Comparison of ENCODE assay signal across 19 mouse cellular contexts in the genomic region with DNA sequence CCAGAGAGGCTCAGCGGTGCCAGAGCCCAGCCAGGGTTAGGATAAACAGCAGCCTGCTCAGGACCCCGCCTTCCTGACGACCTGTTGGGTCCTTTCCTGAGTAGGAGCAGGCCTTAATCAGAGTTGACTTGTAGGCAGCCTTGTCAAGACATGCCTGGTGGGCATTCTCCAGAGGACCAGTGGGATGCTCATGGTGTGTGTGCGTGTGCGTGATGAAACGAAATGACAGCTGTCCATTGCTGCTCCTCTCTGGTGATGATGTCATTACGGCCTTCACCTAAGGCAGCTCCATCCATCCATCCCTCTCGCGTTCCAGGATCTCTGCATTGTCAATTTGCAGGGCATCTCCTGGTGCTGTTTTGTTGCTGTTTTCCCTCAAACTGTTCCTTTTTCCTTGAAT. TPM values are rescaled to one million over a fixed set of nuclear protein-coding genes. Genes with fewer than 3 reads are reported as not detected.
A peak's percentile ranks its signal among the peaks of the same experiment; 100 is the strongest.
DNase-seq lines count a peak whose midpoint lies in the region; ATAC-seq and TF ChIP-seq lines count a peak whose summit lies in the region.
"Had no signal": no experiment of that assay in that cellular context is flagged by ENCODE, and none has a peak within 500 bp of the region (broad histone marks: within the 10 kb centered on the region; RNA-seq: fewer than 3 reads in every experiment).

No protein-coding gene starts in this region.

- H3K4me1 ChIP-seq in liver, embryonic 13.5 days (replicated peaks) = peaks cover 98% of the 10 kb centered on the region
- H3K4me1 ChIP-seq in liver, embryonic 11.5 days (replicated peaks; ENCODE audit: control insufficient read depth, insufficient read depth, low read length) = peaks cover 57% of the 10 kb centered on the region
- peaks cover 25% of the 10 kb centered on the region for H3K4me1 ChIP-seq in limb, embryonic 14.5 days (ENCODE audit: control insufficient read depth, insufficient read depth, low read length)
- H3K4me1 ChIP-seq in forebrain, embryonic 10.5 days = peaks cover 69% of the 10 kb centered on the region

- no peak overlapping the region for H3K4me3 ChIP-seq in liver, embryonic 13.5 days (replicated peaks)
- H3K4me3 ChIP-seq in liver, embryonic 11.5 days (ENCODE audit: low read depth, low read length) = no peak overlapping the region
- no peak overlapping the region for H3K4me3 ChIP-seq in limb, embryonic 14.5 days (replicated peaks; ENCODE audit: low read length)
- H3K4me3 ChIP-seq in forebrain, embryonic 10.5 days = no peak overlapping the region
- H3K4me3 ChIP-seq: embryonic facial prominence, embryonic 12.5 days; gastrocnemius, adult 2 months; heart, embryonic 10.5 days; layer of hippocampus, adult 2 months; liver, embryonic 15.5 days; midbrain, embryonic 13.5 days had no signal

- peaks cover 9% of the 10 kb centered on the region; the same call in 1 of the 2 replicates for H3K36me3 ChIP-seq in liver, embryonic 13.5 days
- H3K36me3 ChIP-seq in liver, embryonic 11.5 days (ENCODE audit: control insufficient read depth, insufficient read depth, low read length) = no peaks in the 10 kb centered on the region
- no peaks in the 10 kb centered on the region; the same call in 1 of the 2 replicates for H3K36me3 ChIP-seq in limb, embryonic 14.5 days (ENCODE audit: control insufficient read depth, insufficient read depth, low read length)
- H3K36me3 ChIP-seq in forebrain, embryonic 10.5 days (replicated peaks) = peaks cover 47% of the 10 kb centered on the region
- H3K36me3 ChIP-seq: heart, embryonic 10.5 days; midbrain, embryonic 13.5 days had no signal

- H3K9me3 ChIP-seq in liver, embryonic 13.5 days (replicated peaks) = no peaks in the 10 kb centered on the region
- no peaks in the 10 kb centered on the region for H3K9me3 ChIP-seq in liver, embryonic 11.5 days (ENCODE audit: control insufficient read depth, low read length)
- no peaks in the 10 kb centered on the region for H3K9me3 ChIP-seq in limb, embryonic 14.5 days (ENCODE audit: control insufficient read depth, low read length)
- H3K9me3 ChIP-seq in forebrain, embryonic 10.5 days = no peaks in the 10 kb centered on the region
- H3K9me3 ChIP-seq: embryonic facial prominence, embryonic 12.5 days; heart, embryonic 10.5 days; liver, embryonic 15.5 days; midbrain, embryonic 13.5 days had no signal

- H3K4me2 ChIP-seq in liver, embryonic 13.5 days = no peak overlapping the region
- no peak overlapping the region for H3K4me2 ChIP-seq in liver, embryonic 11.5 days
- no peak overlapping the region for H3K4me2 ChIP-seq in limb, embryonic 14.5 days (replicated peaks; ENCODE audit: low read depth, low read length, severe bottlenecking)
- H3K4me2 ChIP-seq: embryonic facial prominence, embryonic 12.5 days; liver, embryonic 15.5 days; midbrain, embryonic 13.5 days had no signal

- no peaks in the 10 kb centered on the region for H3K27me3 ChIP-seq in liver, embryonic 13.5 days
- H3K27me3 ChIP-seq in liver, embryonic 11.5 days (replicated peaks; ENCODE audit: control insufficient read depth, insufficient read depth, low read length) = no peaks in the 10 kb centered on the region
- H3K27me3 ChIP-seq in limb, embryonic 14.5 days (ENCODE audit: control insufficient read depth, insufficient read depth, low read length) = no peaks in the 10 kb centered on the region
- no peaks in the 10 kb centered on the region for H3K27me3 ChIP-seq in forebrain, embryonic 10.5 days (ENCODE audit: poor library complexity, severe bottlenecking)
- H3K27me3 ChIP-seq: embryonic facial prominence, embryonic 12.5 days; liver, embryonic 15.5 days; midbrain, embryonic 13.5 days had no signal

- no peak for DNase-seq in liver, embryonic 13.5 days
- no peak for DNase-seq in liver, embryonic 11.5 days (ENCODE audit: low spot score)
- DNase-seq in retina, postnatal 1 day = peak; percentile 59
- no peak for DNase-seq in retina, embryonic 14.5 days (ENCODE audit: low spot score)
- DNase-seq in limb, embryonic 14.5 days (ENCODE audit: low spot score) = no peak
- DNase-seq in forebrain, embryonic 10.5 days (ENCODE audit: extremely low spot score, low spot score) = no peak
- no peak for DNase-seq in right cerebral cortex, postnatal 14 days
- DNase-seq: adrenal gland, adult 2 months; cerebellum, adult 9-10 months; forebrain, postnatal 0 days; gastrocnemius, adult 2 months; layer of hippocampus, postnatal 36 days; thymus, postnatal 36 days had no signal

- H3K27ac ChIP-seq in liver, embryonic 13.5 days = peak overlapping the region; percentile 39; the same call in 1 of the 2 replicates
- H3K27ac ChIP-seq in liver, embryonic 11.5 days (ENCODE audit: low read depth, low read length) = no peak overlapping the region
- 0 out of 2 replicates have a peak overlapping the region, but pooled peaks have one; percentile 20 for H3K27ac ChIP-seq in limb, embryonic 14.5 days (replicated peaks; ENCODE audit: low read depth, low read length)
- H3K27ac ChIP-seq in forebrain, embryonic 10.5 days = no peak overlapping the region
- H3K27ac ChIP-seq: gastrocnemius, adult 2 months; heart, embryonic 10.5 days; kidney, postnatal 0 days; layer of hippocampus, adult 2 months; midbrain, embryonic 13.5 days had no signal

- 83% methylated on average over 9 of the region's 9 CpGs for WGBS in liver, embryonic 13.5 days (ENCODE audit: insufficient replicate concordance)
- WGBS in liver, embryonic 11.5 days = 81% methylated on average over 9 of the region's 9 CpGs
- 79% methylated on average over 9 of the region's 9 CpGs for WGBS in limb, embryonic 14.5 days
- 87% methylated on average over 9 of the region's 9 CpGs for WGBS in forebrain, embryonic 10.5 days

- H3K9ac ChIP-seq in liver, embryonic 13.5 days = no peak overlapping the region
- no peak overlapping the region for H3K9ac ChIP-seq in liver, embryonic 11.5 days (ENCODE audit: low read depth, low read length)
- H3K9ac ChIP-seq in limb, embryonic 14.5 days (ENCODE audit: low read depth, low read length, severe bottlenecking) = no peak overlapping the region
- H3K9ac ChIP-seq: embryonic facial prominence, embryonic 12.5 days; forebrain, postnatal 0 days; liver, embryonic 15.5 days; midbrain, embryonic 13.5 days had no signal

- TF ChIP-seq POLR2A in limb, embryonic 14.5 days (IDR thresholded peaks at IDR 0.05; ENCODE audit: borderline replicate concordance, extremely low read depth, insufficient read depth, insufficient read length) = no peak

- ATAC-seq in liver, embryonic 13.5 days (ENCODE audit: low read depth) = no peak
- ATAC-seq in liver, embryonic 11.5 days (replicated peaks; ENCODE audit: low FRiP score) = no peak
- no peak for ATAC-seq in limb, embryonic 14.5 days (ENCODE audit: low FRiP score, low read depth)
- ATAC-seq: forebrain, postnatal 0 days; midbrain, embryonic 13.5 days had no signal

RNA-seq across cellular contexts. Expression of gene Srebf2, which starts 12.5 kb away (rescaled TPM):
- polyA plus RNA-seq in liver, embryonic 13.5 days (2015; fragmentation: Nextera tagmentation; extraction: Ambion mirVana) = 64.2 and 70.2 TPM in 2 replicates
- polyA plus RNA-seq in liver, embryonic 11.5 days (2014; fragmentation: Nextera tagmentation; extraction: Ambion mirVana) = 99.7 and 101 TPM in 2 replicates
- 131 and 253 TPM in 2 replicates for polyA plus RNA-seq in limb, embryonic 14.5 days (2012; rRNA removed)
- 122 and 125 TPM in 2 replicates for polyA plus RNA-seq in limb, embryonic 14.5 days (2014; fragmentation: Nextera tagmentation; extraction: Ambion mirVana)
- 207 and 227 TPM in 2 replicates for polyA plus RNA-seq in forebrain, embryonic 10.5 days (2016; fragmentation: Nextera tagmentation; extraction: Ambion mirVana)

RNA-seq across cellular contexts. Expression of gene Ccdc134, which starts 31.7 kb away (rescaled TPM):
- 8.2 and 9.9 TPM in 2 replicates for polyA plus RNA-seq in liver, embryonic 13.5 days (2015; fragmentation: Nextera tagmentation; extraction: Ambion mirVana)
- polyA plus RNA-seq in liver, embryonic 11.5 days (2014; fragmentation: Nextera tagmentation; extraction: Ambion mirVana) = 17.1 and 17.5 TPM in 2 replicates
- 39.6 and 40.7 TPM in 2 replicates for polyA plus RNA-seq in limb, embryonic 14.5 days (2012; rRNA removed)
- polyA plus RNA-seq in limb, embryonic 14.5 days (2014; fragmentation: Nextera tagmentation; extraction: Ambion mirVana) = 26.4 and 28.3 TPM in 2 replicates
- polyA plus RNA-seq in forebrain, embryonic 10.5 days (2016; fragmentation: Nextera tagmentation; extraction: Ambion mirVana) = 22.9 and 24.0 TPM in 2 replicates

RNA-seq across cellular contexts. Expression of gene Shisa8, which starts 53.1 kb away (rescaled TPM):
- 0.08 and 0.10 TPM in 2 replicates for polyA plus RNA-seq in liver, embryonic 13.5 days (2015; fragmentation: Nextera tagmentation; extraction: Ambion mirVana)
- 0.12 and 0.73 TPM in 2 replicates for polyA plus RNA-seq in liver, embryonic 11.5 days (2014; fragmentation: Nextera tagmentation; extraction: Ambion mirVana)
- polyA plus RNA-seq in limb, embryonic 14.5 days (2012; rRNA removed) = 1.1 and 1.5 TPM in 2 replicates
- polyA plus RNA-seq in limb, embryonic 14.5 days (2014; fragmentation: Nextera tagmentation; extraction: Ambion mirVana) = 0.41 and 0.54 TPM in 2 replicates
- 0.87 and 0.95 TPM in 2 replicates for polyA plus RNA-seq in forebrain, embryonic 10.5 days (2016; fragmentation: Nextera tagmentation; extraction: Ambion mirVana)

Comparison
In these comparisons a context has a peak if more than half of its experiments do, and no peak if none do; other contexts are left out.
1. H3K27ac ChIP-seq: peak in liver, embryonic 13.5 days (single experiment) and limb, embryonic 14.5 days (single experiment); none in liver, embryonic 11.5 days (single experiment) and forebrain, embryonic 10.5 days (single experiment).